Mouse (Mus musculus) adrenal gland, adult 18-20 months (tissue): ENCODE results near the gene Ctc1. TPM values are rescaled to one million over a fixed set of nuclear protein-coding genes. Genes with fewer than 3 reads are reported as not detected.

Source experiments
- microRNA-seq, 2 experiments: library from miRNA; unstranded; fragments of <30 nt; microRNA quantifications; one replicate each; pipeline ENCODE4 v1.2.0; 2021; ENCODE audit warnings: borderline number of aligned reads in 2 of 2
- total RNA-seq, 2 experiments: library from RNA; stranded (reverse); gene quantifications; 1 replicate in 1 of 2; 2 replicates in 1 of 2; pipeline ENCODE4 v1.2.3; 2021

The Ctc1 gene
- total RNA-seq, 2 experiments from 2014 or later = 20.3 to 28.9 TPM

Small RNAs within 50 kb of the gene (microRNA-seq; reads per million reads assigned to microRNA genes)
- gene Mir3062 = 0 to 0.47 reads per million in 2 experiments

Other genes with a start within 250 kb of the Ctc1 start
- gene Ndel1, start 144.1 kb upstream of the Ctc1 start, total RNA-seq = 10 to 100 TPM; 76.9 to 85.9 TPM
- not detected for gene Rnf222, start 127.4 kb upstream of the Ctc1 start, total RNA-seq
- 1,000 to 10,000 TPM; 1,157 to 1,226 TPM for gene Rpl26, start 114.3 kb upstream of the Ctc1 start, total RNA-seq
- under 1 TPM in 1 of 2 experiments, not detected in 1; 0.46 TPM for gene Odf4, start 88.8 kb upstream of the Ctc1 start, total RNA-seq
- 10 to 100 TPM; 18.5 to 19.5 TPM for gene Arhgef15, start 58.4 kb upstream of the Ctc1 start, total RNA-seq
- 10 to 100 TPM; 30.6 to 55.5 TPM for gene Slc25a35, start 47.8 kb upstream of the Ctc1 start, total RNA-seq
- gene Rangrf, start 40.7 kb upstream of the Ctc1 start, total RNA-seq = 10 to 100 TPM; 13.5 to 16.7 TPM
- 10 to 100 TPM; 26.4 to 30.4 TPM for gene Pfas, start 7.5 kb upstream of the Ctc1 start, total RNA-seq
- 1 to 10 TPM; 1.4 to 1.9 TPM for gene Aurkb, start 29.7 kb downstream of the Ctc1 start, total RNA-seq
- gene Borcs6, start 43.8 kb downstream of the Ctc1 start, total RNA-seq = 10 to 100 TPM; 23.7 to 23.9 TPM
- gene Tmem107, start 54.9 kb downstream of the Ctc1 start, total RNA-seq = 10 to 100 TPM in 1 of 2 experiments, 1 to 10 TPM in 1; 8.1 to 11.9 TPM
- gene Vamp2, start 72.6 kb downstream of the Ctc1 start, total RNA-seq = 100 to 1,000 TPM; 106 to 137 TPM
- gene Per1, start 79.3 kb downstream of the Ctc1 start, total RNA-seq = 10 to 100 TPM; 66.6 to 77.7 TPM
- under 1 TPM in 1 of 2 experiments, not detected in 1; 0.26 TPM for gene Hes7, start 104.5 kb downstream of the Ctc1 start, total RNA-seq
- gene 9130213A22Rik, start 106.7 kb downstream of the Ctc1 start, total RNA-seq = under 1 TPM; 0.43 to 0.61 TPM
- 1 to 10 TPM; 1.1 to 1.6 TPM for gene Aloxe3, start 110.0 kb downstream of the Ctc1 start, total RNA-seq
- gene Alox12b, start 141.1 kb downstream of the Ctc1 start, total RNA-seq = not detected
- not detected for gene Alox8, start 181.9 kb downstream of the Ctc1 start, total RNA-seq
- under 1 TPM in 1 of 2 experiments, not detected in 1; 0.07 TPM for gene Gucy2e, start 221.1 kb downstream of the Ctc1 start, total RNA-seq